Mouse (Mus musculus) limb, embryonic 11.5 days (tissue): Measurements from ENCODE around the gene Snx33. TPM values are rescaled to one million over a fixed set of nuclear protein-coding genes. Genes with fewer than 3 reads are reported as not detected.
A peak's percentile ranks its signal among the peaks of the same experiment; 100 is the strongest.

Source experiments
- ATAC-seq: fragments of 200-750 bp; cut with Nextera tagmentation; 2 replicates; pipeline ENCODE4 v1.8.0; 2017; ENCODE audit warnings: low read depth; ENCODE audit not compliant: insufficient number of reproducible peaks, low FRiP score, low TSS enrichment
- DNase-seq: peaks from one replicate; pipeline ENCODE4 v3.0.0-alpha.2; 2015; ENCODE audit warnings: low spot score
- H3K27ac ChIP-seq: fragments of 300-500 bp; sonication (generic); replicated peaks from 2 replicates; pipeline ENCODE4 v1.5.1; 2014; ENCODE audit warnings: low read depth, mild to moderate bottlenecking, low read length
- H3K27me3 ChIP-seq: fragments of 300-500 bp; sonication (generic); 2 replicates; pipeline ENCODE4 v1.6.1; 2014; ENCODE audit warnings: mild to moderate bottlenecking, low read length, mixed read lengths; ENCODE audit not compliant: control insufficient read depth, insufficient read depth
- H3K36me3 ChIP-seq: fragments of 300-500 bp; sonication (generic); 2 replicates; pipeline ENCODE4 v1.6.1; 2014; ENCODE audit warnings: mild to moderate bottlenecking, low read length, moderate library complexity, mixed read lengths; ENCODE audit not compliant: control insufficient read depth, insufficient read depth
- H3K4me1 ChIP-seq: fragments of 300-500 bp; sonication (generic); 2 replicates; pipeline ENCODE4 v1.6.1; 2014; ENCODE audit warnings: low read length, mixed read lengths; ENCODE audit not compliant: control insufficient read depth, insufficient read depth
- H3K4me2 ChIP-seq: fragments of 300-500 bp; sonication (generic); 2 replicates; pipeline ENCODE4 v1.6.1; 2014; ENCODE audit warnings: low read depth, mild to moderate bottlenecking, moderate library complexity; ENCODE audit not compliant: severe bottlenecking
- H3K4me3 ChIP-seq: fragments of 300-500 bp; sonication (generic); 2 replicates; pipeline ENCODE4 v1.5.1; 2014; ENCODE audit warnings: low read depth, low read length
- H3K9ac ChIP-seq: fragments of 300-500 bp; sonication (generic); 2 replicates; pipeline ENCODE4 v1.6.1; 2014; ENCODE audit warnings: mild to moderate bottlenecking, low read length
- H3K9me3 ChIP-seq: fragments of 300-500 bp; sonication (generic); 2 replicates; pipeline ENCODE4 v1.6.1; 2016; ENCODE audit warnings: low read length; ENCODE audit not compliant: control insufficient read depth
- WGBS: fragments of 180-500 bp; shearing (Covaris S2); extraction: QIAGEN DNeasy Blood & Tissue Kit; methylation state at CpG from one replicate; pipeline ENCODE4 v1.1.7; 2014; 5-methylcytosine and 5-hydroxymethylcytosine counted together
- polyA plus RNA-seq: library from polyadenylated mRNA; unstranded; fragments of >200 nt; fragmentation: Nextera tagmentation; extraction: Ambion mirVana; gene quantifications from 2 replicates; pipeline ENCODE4 v1.2.1, GENCODE M21; 2014

Gene Snx33
- polyA plus RNA-seq, 1 experiment from 2014 or later, result 7.8 TPM

DNA sequence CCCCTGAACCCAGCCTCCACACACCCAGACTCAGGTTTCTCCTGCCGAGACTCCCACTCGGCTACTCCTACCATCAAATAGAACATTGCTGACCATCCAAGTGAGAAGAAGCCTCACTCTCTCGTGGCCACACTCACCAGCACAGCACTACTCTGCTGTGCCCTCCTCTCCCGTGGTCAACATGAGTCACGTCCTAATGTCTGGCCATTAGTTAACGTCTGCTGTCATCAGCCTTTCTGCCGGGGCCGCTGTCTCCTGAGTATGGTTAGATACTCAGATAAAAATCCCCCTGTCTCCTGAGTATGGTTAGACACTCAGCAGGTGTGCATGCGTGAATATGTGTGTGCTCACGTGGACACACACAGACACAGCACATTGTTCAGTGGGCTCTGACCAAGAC is 57.4 kb downstream of the Snx33 start:
- Histone ChIP-seq H3K27me3 (no peaks in the 10 kb centered on the region), H3K4me2 (no peak overlapping the region), H3K27ac (no peak overlapping the region), H3K9ac (no peak overlapping the region), H3K4me3 (no peak overlapping the region), H3K36me3 (no peaks in the 10 kb centered on the region), H3K9me3 (no peaks in the 10 kb centered on the region), H3K4me1 (peaks cover 38% of the 10 kb centered on the region)
- ATAC-seq, result no peak
- DNase-seq, result no peak
- 64% methylated on average over 10 of the region's 10 CpGs for WGBS

DNA sequence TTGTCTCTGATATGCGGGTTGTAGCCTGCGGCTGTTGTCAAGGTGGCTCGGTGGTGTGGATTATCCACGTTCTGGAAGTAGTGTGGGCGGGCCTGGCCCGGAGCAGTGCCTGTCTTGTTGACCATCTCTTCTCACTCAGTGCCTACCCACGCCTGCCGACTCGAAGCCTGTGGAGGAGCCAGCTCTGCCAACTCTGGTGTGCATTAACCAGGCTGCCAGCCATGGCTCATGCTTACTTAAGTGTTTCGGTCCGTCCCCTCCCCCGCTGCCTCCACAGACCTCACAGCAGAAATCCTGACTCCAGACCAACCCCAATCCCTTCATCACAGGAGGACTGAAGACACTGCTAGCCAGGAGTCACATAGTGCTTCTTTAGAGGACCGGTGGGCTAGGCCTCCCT is 58.6 kb downstream of the Snx33 start:
- Histone ChIP-seq H3K36me3 (no peaks in the 10 kb centered on the region), H3K4me1 (peaks cover 39% of the 10 kb centered on the region), H3K4me3 (no peak overlapping the region), H3K9ac (no peak overlapping the region; the same call in 1 of the 2 replicates), H3K4me2 (no peak overlapping the region), H3K27me3 (no peaks in the 10 kb centered on the region), H3K27ac (no peak overlapping the region), H3K9me3 (no peaks in the 10 kb centered on the region)
- DNase-seq (no peak), ATAC-seq (no peak)
- WGBS, result 76% methylated on average over 13 of the region's 13 CpGs

DNA sequence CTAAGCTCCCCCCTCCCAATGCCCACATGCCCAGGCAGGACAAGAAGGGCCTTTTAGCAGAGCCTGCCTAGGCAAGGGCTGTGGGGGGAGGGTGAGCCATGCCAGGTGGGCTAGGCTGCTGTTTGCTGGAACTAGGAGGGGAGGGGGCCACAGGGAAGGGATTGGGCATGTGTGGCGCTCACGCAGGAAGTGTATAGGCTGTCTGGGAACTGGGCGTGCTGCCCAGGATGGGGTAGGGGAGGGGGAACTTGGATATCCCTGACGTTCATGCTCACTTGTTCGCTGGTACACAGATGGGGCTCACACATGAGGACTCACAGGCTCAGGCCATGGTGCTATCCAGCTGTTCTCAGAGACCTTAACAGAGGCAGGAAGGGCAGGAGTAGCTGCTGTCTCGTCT is 59.9 kb downstream of the Snx33 start:
- no peak for ATAC-seq
- H3K9ac ChIP-seq, result peak overlapping the region; percentile 37; the same call in 1 of the 2 replicates
- peak overlapping the region; percentile 3; the same call in 1 of the 2 replicates for H3K4me2 ChIP-seq
- H3K36me3 ChIP-seq, result no peaks in the 10 kb centered on the region
- H3K9me3 ChIP-seq, result no peaks in the 10 kb centered on the region
- peaks cover 45% of the 10 kb centered on the region for H3K4me1 ChIP-seq
- no peak overlapping the region for H3K4me3 ChIP-seq
- 59% methylated on average over 6 of the region's 6 CpGs for WGBS
- no peaks in the 10 kb centered on the region for H3K27me3 ChIP-seq
- no peak overlapping the region; the same call in 1 of the 2 replicates for H3K27ac ChIP-seq
- no peak for DNase-seq

Other genes starting within 250 kb of the Snx33 start
- 0.93 and 1.1 TPM in 2 replicates for gene Lingo1, start 131.9 kb downstream of the Snx33 start, polyA plus RNA-seq
- gene Odf3l1, start 63.7 kb downstream of the Snx33 start, polyA plus RNA-seq, result 0.41 and 0.77 TPM in 2 replicates
- gene Cspg4, start 63.3 kb downstream of the Snx33 start, polyA plus RNA-seq, result 5.4 and 5.5 TPM in 2 replicates
- 70.9 and 73.6 TPM in 2 replicates for gene Imp3, start 9.1 kb upstream of the Snx33 start, polyA plus RNA-seq
- 26.0 and 30.2 TPM in 2 replicates for gene Snupn, start 22.5 kb upstream of the Snx33 start, polyA plus RNA-seq
- 40.5 and 44.0 TPM in 2 replicates for gene Ptpn9, start 66.6 kb upstream of the Snx33 start, polyA plus RNA-seq
- gene Sin3a, start 143.7 kb upstream of the Snx33 start, polyA plus RNA-seq, result 65.8 and 72.7 TPM in 2 replicates
- gene Man2c1, start 202.3 kb upstream of the Snx33 start, polyA plus RNA-seq, result 20.1 and 24.8 TPM in 2 replicates
- gene Neil1, start 219.9 kb upstream of the Snx33 start, polyA plus RNA-seq, result 6.1 and 6.2 TPM in 2 replicates
- 79.8 and 82.8 TPM in 2 replicates for gene Commd4, start 230.0 kb upstream of the Snx33 start, polyA plus RNA-seq